ENCODE assay signal across 25 mouse cellular contexts in genomic region chr14:55025527-55025926, GRCm38 (mm10). TPM values are rescaled to one million over a fixed set of nuclear protein-coding genes. Genes with fewer than 3 reads are reported as not detected.
DNase-seq lines count a peak whose midpoint lies in the region; ATAC-seq and TF ChIP-seq lines count a peak whose summit lies in the region.
"Had no signal": no experiment of that assay in that cellular context is flagged by ENCODE, and none has a peak within 500 bp of the region (broad histone marks: within the 10 kb centered on the region; RNA-seq: fewer than 3 reads in every experiment).

No protein-coding gene starts in this region.

- no peak overlapping the region for H3K27ac ChIP-seq in kidney, embryonic 15.5 days
- no peak overlapping the region for H3K27ac ChIP-seq in midbrain, postnatal 0 days (ENCODE audit: low read depth, low read length)
- no peak overlapping the region for H3K27ac ChIP-seq in midbrain, embryonic 16.5 days (ENCODE audit: low read length)
- H3K27ac ChIP-seq: embryonic facial prominence, embryonic 13.5 days; gastrocnemius, adult 2 months; hindbrain, embryonic 12.5 days; midbrain, embryonic 15.5 days had no signal

- peaks cover 54% of the 10 kb centered on the region for H3K36me3 ChIP-seq in kidney, embryonic 15.5 days
- H3K36me3 ChIP-seq in midbrain, postnatal 0 days (ENCODE audit: insufficient read depth, low read length) = peaks cover 22% of the 10 kb centered on the region
- peaks cover 16% of the 10 kb centered on the region for H3K36me3 ChIP-seq in midbrain, embryonic 16.5 days (ENCODE audit: control insufficient read depth, insufficient read depth, low read length)

- DNase-seq in kidney, postnatal 36 days = no peak
- DNase-seq in midbrain, postnatal 0 days (ENCODE audit: low spot score) = no peak
- peak; percentile 44 for DNase-seq in induced T-regulatory cell, adult 2 months (ENCODE audit: low read depth)
- DNase-seq in adrenal gland, postnatal 36 days = no peak
- DNase-seq in urinary bladder, postnatal 10 days (ENCODE audit: low spot score) = no peak
- DNase-seq: cerebellum, adult 9-10 months; gastrocnemius, adult 2 months; heart, adult 11 months; kidney, adult 11 months; kidney, postnatal 25 days; lung, postnatal 14 days; right cerebral cortex, postnatal 14 days had no signal

- TF ChIP-seq CTCF in midbrain, postnatal 0 days (IDR thresholded peaks at IDR 0.05) = peak; percentile 68

- no peaks in the 10 kb centered on the region for H3K9me3 ChIP-seq in kidney, embryonic 15.5 days (replicated peaks)
- no peaks in the 10 kb centered on the region for H3K9me3 ChIP-seq in midbrain, postnatal 0 days (ENCODE audit: low read length)
- H3K9me3 ChIP-seq in midbrain, embryonic 16.5 days (replicated peaks; ENCODE audit: control insufficient read depth, low read length, poor library complexity, severe bottlenecking) = no peaks in the 10 kb centered on the region
- H3K9me3 ChIP-seq: embryonic facial prominence, embryonic 13.5 days; hindbrain, embryonic 12.5 days; megakaryocyte, embryonic 14.5 days; midbrain, embryonic 15.5 days had no signal

- H3K9ac ChIP-seq in kidney, embryonic 15.5 days = no peak overlapping the region
- H3K9ac ChIP-seq in midbrain, postnatal 0 days (replicated peaks; ENCODE audit: low read length, poor library complexity, severe bottlenecking) = no peak overlapping the region
- H3K9ac ChIP-seq in midbrain, embryonic 16.5 days (ENCODE audit: low read depth, low read length) = no peak overlapping the region
- H3K9ac ChIP-seq: embryonic facial prominence, embryonic 13.5 days; hindbrain, embryonic 12.5 days; midbrain, embryonic 15.5 days had no signal

- H3K4me1 ChIP-seq in kidney, embryonic 15.5 days = peaks cover 18% of the 10 kb centered on the region
- H3K4me1 ChIP-seq in midbrain, postnatal 0 days (ENCODE audit: insufficient read depth, low read length) = peaks cover 12% of the 10 kb centered on the region
- H3K4me1 ChIP-seq in midbrain, embryonic 16.5 days (ENCODE audit: control insufficient read depth, insufficient read depth, low read length) = peaks cover 30% of the 10 kb centered on the region

- WGBS in kidney, embryonic 15.5 days = 80% methylated on average over 5 of the region's 5 CpGs
- 80% methylated on average over 5 of the region's 5 CpGs for WGBS in midbrain, postnatal 0 days
- 76% methylated on average over 5 of the region's 5 CpGs for WGBS in midbrain, embryonic 16.5 days

- no peaks in the 10 kb centered on the region for H3K27me3 ChIP-seq in kidney, embryonic 15.5 days
- no peaks in the 10 kb centered on the region for H3K27me3 ChIP-seq in midbrain, postnatal 0 days (ENCODE audit: insufficient read depth, low read length)
- no peaks in the 10 kb centered on the region for H3K27me3 ChIP-seq in midbrain, embryonic 16.5 days (ENCODE audit: control insufficient read depth, insufficient read depth, low read depth, low read length)
- H3K27me3 ChIP-seq: embryonic facial prominence, embryonic 13.5 days; megakaryocyte, embryonic 14.5 days; midbrain, embryonic 15.5 days had no signal

- 0 out of 2 replicates have a peak, but pooled peaks have one; percentile 4 for ATAC-seq in kidney, embryonic 15.5 days (replicated peaks; ENCODE audit: low FRiP score)
- ATAC-seq in midbrain, postnatal 0 days (ENCODE audit: low FRiP score) = no peak
- ATAC-seq in midbrain, embryonic 16.5 days = no peak
- ATAC-seq: midbrain, embryonic 15.5 days had no signal

- no peak overlapping the region for H3K4me3 ChIP-seq in kidney, embryonic 15.5 days (replicated peaks)
- no peak overlapping the region for H3K4me3 ChIP-seq in midbrain, postnatal 0 days (ENCODE audit: low read depth, low read length)
- no peak overlapping the region for H3K4me3 ChIP-seq in midbrain, embryonic 16.5 days (ENCODE audit: low read depth, low read length)
- H3K4me3 ChIP-seq: embryonic facial prominence, embryonic 13.5 days; gastrocnemius, adult 2 months; hindbrain, embryonic 12.5 days; megakaryocyte, embryonic 14.5 days; midbrain, embryonic 15.5 days had no signal

- H3K4me2 ChIP-seq in kidney, embryonic 15.5 days = no peak overlapping the region
- no peak overlapping the region for H3K4me2 ChIP-seq in midbrain, postnatal 0 days (ENCODE audit: low read depth, low read length, poor library complexity, severe bottlenecking)
- no peak overlapping the region for H3K4me2 ChIP-seq in midbrain, embryonic 16.5 days (ENCODE audit: low read length)
- H3K4me2 ChIP-seq: embryonic facial prominence, embryonic 13.5 days; hindbrain, embryonic 12.5 days; midbrain, embryonic 15.5 days had no signal

RNA-seq across cellular contexts. Expression of gene Ngdn, which starts 10.3 kb away (rescaled TPM):
- 79.5 and 85.4 TPM in 2 replicates for polyA plus RNA-seq in kidney, embryonic 15.5 days (2015; fragmentation: Nextera tagmentation; extraction: Ambion mirVana)
- 20.9 and 29.6 TPM in 2 replicates for total RNA-seq in midbrain, postnatal 0 days (2014; rRNA removed)
- polyA plus RNA-seq in midbrain, postnatal 0 days (2015; fragmentation: Nextera tagmentation; extraction: Ambion mirVana) = 44.3 and 48.1 TPM in 2 replicates
- polyA plus RNA-seq in midbrain, embryonic 16.5 days (2015; fragmentation: Nextera tagmentation; extraction: Ambion mirVana) = 44.8 and 48.7 TPM in 2 replicates
- 10 to 100 TPM; 34.6 to 44.8 TPM for total RNA-seq in adrenal gland, postnatal 36 days (2021)

RNA-seq across cellular contexts. Expression of gene Myh7, which starts 31.1 kb away (rescaled TPM):
- 4.4 and 6.3 TPM in 2 replicates for polyA plus RNA-seq in kidney, embryonic 15.5 days (2015; fragmentation: Nextera tagmentation; extraction: Ambion mirVana)
- total RNA-seq in midbrain, postnatal 0 days (2014; rRNA removed) = 1.8 and 3.2 TPM in 2 replicates
- polyA plus RNA-seq in midbrain, postnatal 0 days (2015; fragmentation: Nextera tagmentation; extraction: Ambion mirVana) = 9.6 and 10.3 TPM in 2 replicates
- 7.7 and 8.9 TPM in 2 replicates for polyA plus RNA-seq in midbrain, embryonic 16.5 days (2015; fragmentation: Nextera tagmentation; extraction: Ambion mirVana)
- total RNA-seq in adrenal gland, postnatal 36 days (2021) = under 1 TPM in 1 of 2 experiments, not detected in 1; 0.49 TPM
- polyA plus RNA-seq: liver, adult 2 months had no signal

RNA-seq across cellular contexts. Expression of gene Gm17428, which starts 48.8 kb away (rescaled TPM):
- polyA plus RNA-seq in kidney, embryonic 15.5 days (2015; fragmentation: Nextera tagmentation; extraction: Ambion mirVana) = not detected in 2 replicates
- not detected in 2 replicates for total RNA-seq in midbrain, postnatal 0 days (2014; rRNA removed)
- not detected in 2 replicates for polyA plus RNA-seq in midbrain, postnatal 0 days (2015; fragmentation: Nextera tagmentation; extraction: Ambion mirVana)
- not detected in 2 replicates for polyA plus RNA-seq in midbrain, embryonic 16.5 days (2015; fragmentation: Nextera tagmentation; extraction: Ambion mirVana)
- total RNA-seq in adrenal gland, postnatal 36 days (2021) = not detected
- total RNA-seq: adrenal gland, postnatal 4 days; gastrocnemius, adult 2 months; layer of hippocampus, postnatal 25 days; left cerebral cortex, postnatal 36 days; liver, adult 2 months had no signal
- polyA plus RNA-seq: embryonic facial prominence, embryonic 13.5 days; heart, embryonic 16.5 days; hindbrain, embryonic 12.5 days; liver, adult 2 months; midbrain, embryonic 15.5 days; neural tube, embryonic 11.5 days; stomach, embryonic 16.5 days had no signal

RNA-seq across cellular contexts. Expression of gene Myh6, which starts 58.8 kb away (rescaled TPM):
- polyA plus RNA-seq in kidney, embryonic 15.5 days (2015; fragmentation: Nextera tagmentation; extraction: Ambion mirVana) = 1.6 TPM in 2 replicates
- 0.24 and 0.33 TPM in 2 replicates for total RNA-seq in midbrain, postnatal 0 days (2014; rRNA removed)
- polyA plus RNA-seq in midbrain, postnatal 0 days (2015; fragmentation: Nextera tagmentation; extraction: Ambion mirVana) = 2.1 and 2.5 TPM in 2 replicates
- 1.3 and 2.9 TPM in 2 replicates for polyA plus RNA-seq in midbrain, embryonic 16.5 days (2015; fragmentation: Nextera tagmentation; extraction: Ambion mirVana)
- total RNA-seq in adrenal gland, postnatal 36 days (2021) = not detected
- total RNA-seq: liver, adult 2 months had no signal
